Mouse (Mus musculus) retina, adult 2 months (tissue): ENCODE results near the gene Cyp4f37.
"Not testable (repeated sequence)": the region's sequence is repeated elsewhere in the genome, so short reads cannot be mapped to it uniquely, and the experiment has no call there.

ENCODE experiments used
- DNase-seq: peaks from one replicate; pipeline ENCODE4 v3.0.0-alpha.2; 2012; ENCODE audit warnings: low read depth, low spot score

The Cyp4f37 gene

GRCm38 (mm10) chr17:32621018-32621417 lies at the start of gene Cyp4f37:
Gene Cyp4f37, plus strand, starts transcription at chr17:32621309.
- not testable (repeated sequence) for DNase-seq

GRCm38 (mm10) chr17:32573286-32573685 lies 47.8 kb upstream of the Cyp4f37 start:
- DNase-seq, result not testable (repeated sequence)

DNA sequence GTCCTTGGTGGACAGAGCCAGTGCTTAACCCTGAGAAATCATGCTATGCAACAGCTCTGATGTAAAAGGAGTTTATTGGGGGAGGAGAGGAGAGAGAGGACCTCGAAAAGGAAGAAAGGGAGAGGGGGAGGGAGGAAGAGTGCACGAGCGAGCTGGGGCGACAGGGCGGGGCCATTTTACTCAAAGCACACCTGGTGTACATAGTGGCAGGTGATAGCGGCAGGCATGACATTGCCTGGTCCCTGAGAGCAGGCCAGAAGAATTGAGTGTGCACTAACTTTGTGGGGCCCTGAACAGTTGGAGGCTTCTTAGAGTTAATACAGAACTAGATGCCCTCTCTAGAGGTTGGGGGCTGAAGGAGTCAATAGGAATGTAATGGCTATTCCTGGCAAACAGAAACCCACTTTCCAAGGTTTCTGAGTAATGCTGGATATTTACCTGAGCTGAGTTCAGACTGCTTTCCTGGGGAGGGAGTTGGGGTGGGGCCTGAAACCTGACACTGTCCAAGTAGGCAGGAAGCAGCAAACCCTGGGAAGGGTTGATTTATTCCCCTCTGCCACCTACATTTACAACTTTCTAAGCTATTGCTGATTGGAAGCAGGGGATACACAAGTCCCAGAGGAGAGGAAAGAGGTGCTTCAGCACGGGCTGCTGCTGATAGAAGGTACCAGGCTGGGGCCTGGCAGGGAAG lies 43.5 kb upstream of the Cyp4f37 start:
- DNase-seq, result no peak

GRCm38 (mm10) chr17:32596494-32596893 lies 24.6 kb upstream of the Cyp4f37 start:
- DNase-seq, result no peak

- DNase-seq, result no peak
Observed at GRCm38 (mm10) chr17:32608055-32608454, 13.1 kb upstream of the Cyp4f37 start.

GRCm38 (mm10) chr17:32610231-32610630 lies 10.9 kb upstream of the Cyp4f37 start:
- not testable (repeated sequence) for DNase-seq

DNA sequence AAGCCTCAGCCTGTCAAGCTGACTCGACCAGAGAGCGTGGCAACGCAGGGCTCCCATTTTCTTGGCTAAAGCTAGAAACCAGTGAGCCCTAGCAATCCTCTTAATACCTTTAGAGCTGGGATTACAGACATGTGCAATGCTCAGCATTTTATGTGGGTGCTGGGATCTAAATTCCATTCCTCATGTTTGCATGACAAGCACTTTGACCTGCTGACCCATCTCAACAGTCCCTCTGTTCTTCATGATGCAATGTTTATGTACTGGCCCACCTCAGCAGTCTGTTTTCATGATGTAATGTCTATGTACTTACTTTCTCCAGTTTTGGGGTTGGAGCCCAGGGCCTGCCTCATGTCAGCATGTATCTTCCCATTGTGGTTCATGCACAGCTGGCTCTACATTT lies 10.2 kb upstream of the Cyp4f37 start:
- DNase-seq, result no peak

DNA sequence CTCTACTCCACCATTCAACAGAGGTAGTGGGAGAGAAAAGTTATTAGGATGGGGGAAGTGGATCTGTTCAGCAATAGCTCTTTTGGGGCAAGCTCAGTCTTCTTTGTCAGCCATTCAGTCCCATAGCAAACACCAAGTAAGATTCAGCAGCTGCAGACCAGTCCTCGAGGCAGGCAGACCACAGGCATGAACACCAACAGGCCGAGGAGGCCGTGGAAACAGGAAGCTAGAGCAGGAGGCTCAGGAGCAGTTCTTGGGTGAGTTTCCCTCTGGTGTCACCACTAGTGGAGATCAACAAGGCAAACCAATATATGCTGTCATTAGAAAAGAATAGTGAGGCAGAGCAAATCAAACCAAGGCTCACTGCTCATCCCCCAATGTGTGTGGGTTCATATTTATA lies 8.7 kb upstream of the Cyp4f37 start:
- DNase-seq, result no peak

DNA sequence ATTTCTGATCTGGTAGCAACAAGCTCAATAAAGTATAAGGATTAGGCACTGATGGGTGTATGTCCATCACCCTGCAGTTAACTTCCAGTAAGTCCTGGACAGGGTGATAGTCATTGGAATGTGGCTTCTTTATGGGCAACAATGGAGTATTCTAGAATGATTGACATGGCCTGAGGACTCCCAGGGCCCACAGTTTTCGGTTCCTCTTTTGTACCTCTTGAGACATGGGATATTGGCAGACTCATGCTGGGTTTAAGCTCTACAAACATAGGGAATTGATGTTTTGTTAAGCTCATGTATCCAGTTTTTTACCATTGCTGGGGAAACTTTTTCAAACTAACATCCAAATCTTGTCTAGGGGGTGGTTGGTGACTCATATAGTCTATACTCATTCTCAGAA lies 3.9 kb upstream of the Cyp4f37 start:
- DNase-seq, result no peak

DNA sequence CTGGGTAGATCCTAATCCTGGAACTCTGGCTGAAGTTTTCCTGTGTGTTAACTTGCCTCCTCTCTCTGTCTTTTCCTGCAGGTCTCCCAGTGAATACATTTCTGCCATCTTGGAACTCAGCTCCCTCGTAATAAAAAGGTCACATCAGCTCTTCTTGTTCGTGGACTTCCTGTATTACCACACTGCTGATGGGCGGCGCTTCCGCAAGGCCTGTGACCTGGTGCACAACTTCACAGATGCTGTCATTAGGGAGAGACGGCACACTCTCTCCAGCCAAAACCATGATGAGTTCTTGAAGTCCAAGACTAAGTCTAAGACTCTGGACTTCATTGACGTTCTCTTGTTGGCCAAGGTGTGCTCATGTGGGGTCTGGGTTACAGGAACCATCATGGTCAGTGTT lies 8.6 kb downstream of the Cyp4f37 start:
- not testable (repeated sequence) for DNase-seq

DNA sequence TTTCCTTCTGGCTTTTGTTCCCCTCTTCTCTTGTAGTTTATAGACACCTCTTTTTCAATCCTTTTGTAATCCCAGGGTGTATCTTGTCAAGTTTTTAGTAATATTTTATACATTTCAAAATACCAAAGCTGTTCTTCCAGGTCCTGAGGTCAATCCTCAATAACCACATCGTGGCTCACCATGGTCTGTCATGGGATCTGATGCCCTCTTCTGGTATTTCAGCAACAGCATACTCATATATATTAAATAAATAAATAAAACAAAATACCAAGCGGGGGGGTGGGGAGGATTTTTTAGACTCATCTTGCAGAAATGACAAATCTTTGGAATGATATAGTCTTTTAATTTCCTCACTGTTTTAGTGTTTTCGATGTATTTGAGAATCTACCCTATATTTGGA lies 10.8 kb downstream of the Cyp4f37 start:
- no peak for DNase-seq

DNA sequence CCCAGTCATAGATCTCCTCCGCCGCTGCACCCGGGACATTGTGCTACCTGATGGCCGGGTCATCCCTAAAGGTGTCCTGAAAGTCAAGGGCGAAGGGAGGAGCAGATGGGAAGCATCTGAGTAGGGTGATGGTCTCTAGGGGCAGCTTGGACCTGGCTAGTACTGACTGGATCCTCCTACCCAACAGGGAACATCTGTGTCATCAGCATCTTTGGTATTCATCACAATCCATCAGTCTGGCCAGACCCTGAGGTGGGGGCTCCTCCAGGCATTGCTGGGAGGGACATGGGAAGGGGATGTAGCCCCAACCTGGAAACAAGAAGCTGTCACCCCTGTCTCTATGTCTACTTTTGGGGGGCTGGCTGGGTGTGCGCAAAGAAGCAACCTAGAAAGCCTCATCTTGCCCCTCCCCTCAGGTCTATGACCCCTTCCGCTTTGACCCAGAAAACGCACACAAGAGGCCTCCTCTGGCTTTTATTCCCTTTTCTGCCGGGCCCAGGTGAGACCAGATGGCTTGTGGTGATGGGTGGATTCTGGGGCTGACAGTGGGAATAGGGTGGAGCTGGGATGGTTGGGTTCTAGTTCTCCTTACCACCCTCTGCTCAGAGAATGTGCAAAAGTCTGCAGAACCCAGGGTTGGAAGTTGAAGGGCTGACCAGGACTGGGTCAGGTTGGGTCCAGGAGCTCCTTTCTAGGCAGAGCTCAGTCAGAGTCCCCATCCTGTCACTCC lies 13.3 kb downstream of the Cyp4f37 start:
- DNase-seq, result not testable (repeated sequence)

DNA sequence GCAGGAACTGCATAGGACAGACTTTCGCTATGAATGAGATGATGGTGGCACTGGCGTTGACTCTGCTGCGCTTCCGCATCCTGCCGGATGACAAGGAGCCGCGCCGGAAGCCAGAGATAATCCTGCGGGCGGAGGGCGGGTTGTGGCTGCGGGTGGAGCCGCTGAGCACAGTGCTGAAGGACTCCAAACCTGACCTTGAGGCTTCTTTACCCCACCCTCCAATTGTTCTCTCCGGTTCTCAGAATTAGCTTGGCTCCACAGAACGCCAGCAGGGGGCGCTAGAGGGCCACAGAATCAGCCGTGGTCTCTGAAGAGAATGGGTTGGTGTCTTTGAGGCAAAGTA lies 13.8 kb downstream of the Cyp4f37 start:
- peak; percentile 69 for DNase-seq

- no peak for DNase-seq
Observed at GRCm38 (mm10) chr17:32636341-32636740, 15.2 kb downstream of the Cyp4f37 start.

- DNase-seq, result no peak
Observed at GRCm38 (mm10) chr17:32637151-32637550, 16.0 kb downstream of the Cyp4f37 start.

- DNase-seq, result no peak
Observed at GRCm38 (mm10) chr17:32646631-32647030, 25.5 kb downstream of the Cyp4f37 start.

- no peak for DNase-seq
Observed at GRCm38 (mm10) chr17:32653860-32654259, 32.8 kb downstream of the Cyp4f37 start.

GRCm38 (mm10) chr17:32657041-32657440 lies 35.9 kb downstream of the Cyp4f37 start:
- no peak for DNase-seq

GRCm38 (mm10) chr17:32658246-32658645 lies 37.1 kb downstream of the Cyp4f37 start:
- DNase-seq, result no peak

- DNase-seq, result no peak
Observed at GRCm38 (mm10) chr17:32658712-32659111, 37.6 kb downstream of the Cyp4f37 start, which contains the start of gene Cyp4f40. Gene Cyp4f40, plus strand, starts transcription at chr17:32658900.

DNA sequence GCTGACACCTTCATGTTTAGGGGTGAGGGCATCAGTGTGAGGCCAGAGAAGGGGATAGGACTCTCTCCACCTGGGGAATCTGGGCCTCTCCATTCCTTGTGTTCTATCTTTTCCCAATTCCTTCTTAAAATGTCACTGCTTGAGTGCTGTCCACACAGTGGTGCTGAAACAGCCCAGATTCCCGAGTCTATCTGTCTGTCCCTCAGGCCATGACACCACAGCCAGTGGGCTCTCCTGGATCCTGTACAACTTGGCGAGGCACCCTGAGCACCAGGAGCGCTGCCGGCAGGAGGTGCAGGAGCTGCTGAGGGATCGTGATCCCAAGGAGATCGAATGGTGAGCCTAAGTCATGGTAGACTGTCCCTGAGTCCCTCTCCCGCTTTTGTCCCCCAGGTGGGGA lies 52.9 kb downstream of the Cyp4f37 start:
- no peak for DNase-seq

DNA sequence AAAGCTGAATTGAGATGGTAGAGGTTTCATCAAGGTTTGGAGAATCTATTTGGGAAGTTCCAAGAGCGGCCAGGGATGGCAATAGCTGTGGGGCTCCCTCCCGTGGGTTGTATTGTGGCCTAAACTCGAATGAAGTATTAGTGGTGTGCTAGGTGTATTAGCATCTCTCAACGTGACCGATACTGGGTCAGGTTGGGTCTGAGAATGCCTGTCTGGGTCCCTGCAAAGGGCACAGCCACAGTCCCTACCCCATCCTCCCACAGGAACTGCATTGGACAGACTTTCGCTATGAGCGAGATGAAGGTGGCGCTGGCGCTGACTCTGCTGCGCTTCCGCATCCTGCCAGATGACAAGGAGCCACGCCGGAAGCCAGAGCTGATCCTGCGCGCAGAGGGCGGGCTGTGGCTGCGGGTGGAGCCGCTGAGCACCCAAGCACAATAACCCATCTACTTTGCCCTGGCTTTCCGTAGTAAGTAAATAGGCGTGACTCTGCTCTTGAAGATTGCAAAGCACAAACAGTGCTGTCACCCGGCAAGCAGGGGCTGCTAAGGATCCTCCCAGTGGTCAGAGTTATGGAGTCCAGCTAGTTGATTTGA lies 55.0 kb downstream of the Cyp4f37 start:
- DNase-seq, result no peak

DNA sequence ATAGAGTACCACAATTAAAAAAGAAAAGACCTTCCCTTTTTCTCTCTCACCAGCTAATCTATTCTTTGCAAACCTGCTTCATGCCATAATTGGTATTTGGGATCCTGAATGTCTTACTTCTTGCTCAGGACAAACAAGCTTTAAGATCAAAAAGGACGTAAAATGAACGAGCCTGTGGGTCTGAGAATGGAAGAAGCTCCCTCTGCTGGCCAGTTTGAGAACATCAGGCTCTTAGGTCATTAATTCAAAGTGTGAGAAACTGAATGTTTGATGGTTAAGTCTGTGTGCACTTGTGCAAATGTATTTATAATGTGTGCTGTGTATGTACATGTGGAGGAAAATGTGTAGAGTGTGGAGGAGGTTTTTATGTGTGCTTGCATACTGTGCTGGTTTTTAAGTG lies 59.3 kb downstream of the Cyp4f37 start:
- DNase-seq, result peak; percentile 22
